13 mouse cellular contexts compared by ENCODE assay signal in genomic region chr7:130695669-130696338, GRCm38 (mm10).
DNase-seq lines count a peak whose midpoint lies in the region; ATAC-seq and TF ChIP-seq lines count a peak whose summit lies in the region.
"Had no signal": no experiment of that assay in that cellular context is flagged by ENCODE, and none has a peak within 500 bp of the region (broad histone marks: within the 10 kb centered on the region; RNA-seq: fewer than 3 reads in every experiment).

No protein-coding gene starts in this region.

- H3K36me3 ChIP-seq in kidney, embryonic 15.5 days: peaks cover 15% of the 10 kb centered on the region
- peaks cover 16% of the 10 kb centered on the region for H3K36me3 ChIP-seq in embryonic facial prominence, embryonic 13.5 days
- H3K36me3 ChIP-seq in hindbrain, embryonic 12.5 days: peaks cover 5% of the 10 kb centered on the region; the same call in 1 of the 2 replicates
- no peaks in the 10 kb centered on the region for H3K36me3 ChIP-seq in midbrain, postnatal 0 days (ENCODE audit: insufficient read depth, low read length)
- no peaks in the 10 kb centered on the region for H3K36me3 ChIP-seq in thymus, adult 2 months (ENCODE audit: control insufficient read depth, insufficient read depth, low read length)
- H3K36me3 ChIP-seq: liver, embryonic 13.5 days had no signal

- TF ChIP-seq CTCF in midbrain, postnatal 0 days (IDR thresholded peaks at IDR 0.05): no peak
- no peak for TF ChIP-seq CTCF in thymus, adult 2 months (IDR thresholded peaks at IDR 0.05; ENCODE audit: borderline replicate concordance, control insufficient read depth, extremely low read depth, insufficient read depth, low read length, poor library complexity)

- ATAC-seq in kidney, embryonic 15.5 days (replicated peaks; ENCODE audit: low FRiP score): no peak
- ATAC-seq in embryonic facial prominence, embryonic 13.5 days (ENCODE audit: insufficient number of reproducible peaks, insufficient read depth, low FRiP score, low TSS enrichment, low read depth): no peak
- no peak for ATAC-seq in hindbrain, embryonic 12.5 days (ENCODE audit: low FRiP score)
- ATAC-seq in midbrain, postnatal 0 days (ENCODE audit: low FRiP score): no peak

- H3K27me3 ChIP-seq in kidney, embryonic 15.5 days: no peaks in the 10 kb centered on the region
- no peaks in the 10 kb centered on the region for H3K27me3 ChIP-seq in embryonic facial prominence, embryonic 13.5 days
- H3K27me3 ChIP-seq in hindbrain, embryonic 12.5 days: no peaks in the 10 kb centered on the region
- no peaks in the 10 kb centered on the region for H3K27me3 ChIP-seq in midbrain, postnatal 0 days (ENCODE audit: insufficient read depth, low read length)
- H3K27me3 ChIP-seq in thymus, adult 2 months (ENCODE audit: control insufficient read depth, insufficient read depth, low read length): no peaks in the 10 kb centered on the region

- peaks cover 68% of the 10 kb centered on the region for H3K4me1 ChIP-seq in kidney, embryonic 15.5 days
- peaks cover 67% of the 10 kb centered on the region for H3K4me1 ChIP-seq in embryonic facial prominence, embryonic 13.5 days
- H3K4me1 ChIP-seq in hindbrain, embryonic 12.5 days: peaks cover 61% of the 10 kb centered on the region
- peaks cover 24% of the 10 kb centered on the region for H3K4me1 ChIP-seq in midbrain, postnatal 0 days (ENCODE audit: insufficient read depth, low read length)
- peaks cover 39% of the 10 kb centered on the region for H3K4me1 ChIP-seq in thymus, adult 2 months (replicated peaks; ENCODE audit: control insufficient read depth, insufficient read depth, low read length)

- WGBS in kidney, embryonic 15.5 days: 54% methylated on average over 13 of the region's 13 CpGs
- 77% methylated on average over 13 of the region's 13 CpGs for WGBS in embryonic facial prominence, embryonic 13.5 days
- WGBS in hindbrain, embryonic 12.5 days: 73% methylated on average over 13 of the region's 13 CpGs
- WGBS in midbrain, postnatal 0 days: 60% methylated on average over 13 of the region's 13 CpGs
- WGBS in thymus, adult 2 months: 83% methylated on average over 13 of the region's 13 CpGs

- no peak overlapping the region for H3K4me3 ChIP-seq in kidney, embryonic 15.5 days (replicated peaks)
- no peak overlapping the region for H3K4me3 ChIP-seq in embryonic facial prominence, embryonic 13.5 days
- no peak overlapping the region for H3K4me3 ChIP-seq in hindbrain, embryonic 12.5 days
- peak overlapping the region; percentile 84 for H3K4me3 ChIP-seq in midbrain, postnatal 0 days (ENCODE audit: low read depth, low read length)
- no peak overlapping the region for H3K4me3 ChIP-seq in thymus, adult 2 months (ENCODE audit: control insufficient read depth, insufficient read depth, low read length)
- H3K4me3 ChIP-seq: erythroblast, embryonic 14.5 days; liver, embryonic 13.5 days; megakaryocyte, embryonic 14.5 days had no signal

- DNase-seq in kidney, postnatal 10 days: no peak
- DNase-seq in midbrain, postnatal 0 days (ENCODE audit: low spot score): no peak
- DNase-seq in thymus, adult 2 months: no peak
- DNase-seq in thymus, adult 18-20 months: no peak
- no peak for DNase-seq in left cerebral cortex, adult 8-10 months (ENCODE audit: low spot score in 2 of 2)
- DNase-seq: adrenal gland, adult 2 months; heart, postnatal 4 days; liver, embryonic 13.5 days had no signal

- no peak overlapping the region for H3K9ac ChIP-seq in kidney, embryonic 15.5 days
- H3K9ac ChIP-seq in embryonic facial prominence, embryonic 13.5 days: no peak overlapping the region
- H3K9ac ChIP-seq in hindbrain, embryonic 12.5 days: no peak overlapping the region
- H3K9ac ChIP-seq in midbrain, postnatal 0 days (replicated peaks; ENCODE audit: low read length, poor library complexity, severe bottlenecking): peak overlapping the region; percentile 34; the same call in 1 of the 2 replicates
- H3K9ac ChIP-seq: liver, embryonic 13.5 days had no signal

- no peaks in the 10 kb centered on the region for H3K9me3 ChIP-seq in kidney, embryonic 15.5 days (replicated peaks)
- no peaks in the 10 kb centered on the region for H3K9me3 ChIP-seq in embryonic facial prominence, embryonic 13.5 days
- no peaks in the 10 kb centered on the region for H3K9me3 ChIP-seq in hindbrain, embryonic 12.5 days (replicated peaks)
- H3K9me3 ChIP-seq in midbrain, postnatal 0 days (ENCODE audit: low read length): no peaks in the 10 kb centered on the region
- H3K9me3 ChIP-seq: liver, embryonic 13.5 days; megakaryocyte, embryonic 14.5 days had no signal

- TF ChIP-seq POLR2A in thymus, adult 2 months (IDR thresholded peaks at IDR 0.05; ENCODE audit: control insufficient read depth, extremely low read depth, insufficient read depth, low read length, poor library complexity): no peak

- peak overlapping the region; percentile 15; the same call in 1 of the 2 replicates for H3K4me2 ChIP-seq in kidney, embryonic 15.5 days
- peak overlapping the region; percentile 89 for H3K4me2 ChIP-seq in embryonic facial prominence, embryonic 13.5 days
- H3K4me2 ChIP-seq in hindbrain, embryonic 12.5 days (replicated peaks): peak overlapping the region; percentile 74
- H3K4me2 ChIP-seq in midbrain, postnatal 0 days (ENCODE audit: low read depth, low read length, poor library complexity, severe bottlenecking): peak overlapping the region; percentile 76
- H3K4me2 ChIP-seq: liver, embryonic 13.5 days had no signal

- peak overlapping the region; percentile 54; the same call in 1 of the 2 replicates for H3K27ac ChIP-seq in kidney, embryonic 15.5 days
- H3K27ac ChIP-seq in embryonic facial prominence, embryonic 13.5 days: peak overlapping the region; percentile 39
- H3K27ac ChIP-seq in hindbrain, embryonic 12.5 days: peak overlapping the region; percentile 12; the same call in 1 of the 2 replicates
- 0 out of 2 replicates have a peak overlapping the region, but pooled peaks have one; percentile 38 for H3K27ac ChIP-seq in midbrain, postnatal 0 days (ENCODE audit: low read depth, low read length)
- no peak overlapping the region for H3K27ac ChIP-seq in thymus, adult 2 months (ENCODE audit: control insufficient read depth, insufficient read depth, low read length)
- H3K27ac ChIP-seq: liver, embryonic 13.5 days had no signal

Comparison
In these comparisons a context has a peak if more than half of its experiments do, and no peak if none do; other contexts are left out.
1. H3K4me2 ChIP-seq: peak in every context shown above with its lines; median percentile 89 in embryonic facial prominence, embryonic 13.5 days; 76 in midbrain, postnatal 0 days; 74 in hindbrain, embryonic 12.5 days; 15 in kidney, embryonic 15.5 days.